Mouse (Mus musculus): ENCODE data around the gene Satb2.

The Satb2 gene

DNA sequence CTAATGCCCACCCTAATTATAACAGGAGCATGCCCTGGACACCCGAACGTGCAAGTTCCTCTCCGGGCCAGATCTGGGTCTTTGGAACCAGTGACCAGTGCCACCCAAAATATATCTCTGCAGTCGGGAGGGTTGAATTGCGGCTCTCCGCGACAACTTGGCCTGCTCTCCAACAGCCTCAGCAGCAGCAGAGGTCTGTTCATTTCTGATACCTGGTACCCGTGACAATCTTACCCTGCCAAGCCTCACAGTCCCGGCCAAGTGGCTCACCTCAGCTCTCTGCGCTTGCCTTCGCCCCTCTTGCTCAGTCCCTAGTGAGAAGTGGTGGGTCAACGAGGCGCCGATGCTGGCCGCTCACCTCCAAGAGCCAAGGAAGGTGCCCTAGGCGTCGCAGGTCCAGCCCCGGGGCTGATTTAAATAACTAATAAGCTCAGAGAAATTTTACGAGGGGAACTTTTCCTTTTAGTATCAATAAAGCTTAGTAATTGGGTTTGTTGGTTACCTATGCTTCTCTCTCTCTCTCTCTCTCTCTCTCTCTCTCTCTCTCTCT lies at the start of gene Satb2:
Gene Satb2, minus strand, starts transcription at position 500 of the 550 bp plus-strand sequence.
- DNase-seq (ENCODE audit: low spot score in 2 of 2): no peak

DNA sequence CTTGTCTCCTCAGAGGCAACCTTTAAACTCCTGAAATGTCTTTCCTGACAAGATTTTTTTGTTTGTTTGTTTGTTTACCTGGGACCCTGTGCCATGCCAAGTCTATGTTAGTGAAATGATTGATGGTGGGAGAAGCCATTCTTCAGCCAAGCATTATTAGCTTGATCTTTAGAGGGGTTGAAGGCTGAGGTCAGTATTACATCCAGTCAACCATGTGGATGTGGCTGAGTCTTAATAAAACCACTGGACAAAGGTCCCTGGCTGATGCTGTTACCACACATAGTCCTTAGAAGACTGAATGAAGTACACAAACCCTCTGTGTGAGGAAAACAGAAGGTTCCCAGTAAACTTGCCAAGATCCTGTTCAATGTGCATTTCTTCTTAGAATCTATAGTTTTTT lies 40.5 kb upstream of the Satb2 start:
- no peak for DNase-seq (ENCODE audit: low spot score in 2 of 2)

DNA sequence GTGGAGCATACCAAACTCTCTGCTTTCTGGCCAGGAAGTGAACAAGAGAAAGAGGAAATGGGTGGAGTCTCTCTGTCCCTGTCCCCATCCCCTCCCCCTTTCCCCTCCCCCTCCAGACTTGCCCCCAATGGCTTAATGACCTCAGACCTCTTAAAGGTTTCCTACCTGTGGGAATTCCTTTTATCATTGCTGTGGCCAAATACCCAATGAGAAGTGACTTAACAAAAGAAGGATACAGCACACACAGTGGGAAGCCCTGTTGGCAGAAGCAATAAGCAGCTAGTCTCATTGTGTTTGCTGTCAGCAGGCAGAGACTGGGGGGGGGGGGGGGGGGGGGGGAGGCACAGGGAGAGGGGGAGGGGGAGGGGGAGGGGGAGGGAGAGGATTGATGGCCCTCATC lies 35.4 kb upstream of the Satb2 start:
- DNase-seq (ENCODE audit: low spot score in 2 of 2): no peak

DNA sequence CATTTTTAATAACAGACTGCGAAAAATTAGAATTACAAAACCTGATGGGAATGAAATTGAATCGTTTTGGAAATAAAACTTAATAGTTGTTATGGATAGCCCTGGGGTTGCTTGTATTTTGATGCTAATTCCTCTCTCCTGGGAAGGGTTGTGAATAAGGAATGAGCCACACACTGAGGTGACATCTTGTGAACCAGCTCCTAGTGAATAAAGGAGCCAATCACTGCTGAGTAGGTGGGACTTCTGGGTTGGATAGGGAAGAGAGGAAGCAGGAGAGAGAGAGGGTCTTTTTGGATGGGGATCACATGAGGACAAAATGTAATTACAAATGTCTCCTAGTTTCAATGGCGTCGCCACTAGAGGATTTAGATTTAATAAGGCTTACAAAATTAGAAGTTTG lies 30.7 kb upstream of the Satb2 start:
- no peak for DNase-seq (ENCODE audit: low spot score in 2 of 2)

DNA sequence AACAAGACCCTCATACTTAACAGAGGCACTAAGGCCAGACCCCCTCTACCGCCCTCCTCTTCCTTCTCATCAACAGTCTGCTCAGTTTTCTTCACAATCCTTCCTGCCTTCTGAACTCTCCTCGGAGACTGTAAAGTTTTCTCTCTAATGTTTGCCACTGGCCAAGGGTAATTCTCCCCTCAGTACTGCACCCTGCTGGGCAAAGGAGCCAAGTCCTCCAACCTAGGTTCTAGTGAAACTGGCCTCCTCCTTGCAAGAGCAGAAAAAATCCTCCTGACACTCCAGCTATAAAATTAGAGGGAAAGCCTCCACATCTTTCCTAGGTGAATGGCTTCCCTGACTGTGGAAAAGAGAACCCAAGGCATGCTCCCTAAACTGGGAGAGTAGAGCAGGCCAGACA lies 16.6 kb upstream of the Satb2 start:
- no peak for DNase-seq (ENCODE audit: low spot score in 2 of 2)

DNA sequence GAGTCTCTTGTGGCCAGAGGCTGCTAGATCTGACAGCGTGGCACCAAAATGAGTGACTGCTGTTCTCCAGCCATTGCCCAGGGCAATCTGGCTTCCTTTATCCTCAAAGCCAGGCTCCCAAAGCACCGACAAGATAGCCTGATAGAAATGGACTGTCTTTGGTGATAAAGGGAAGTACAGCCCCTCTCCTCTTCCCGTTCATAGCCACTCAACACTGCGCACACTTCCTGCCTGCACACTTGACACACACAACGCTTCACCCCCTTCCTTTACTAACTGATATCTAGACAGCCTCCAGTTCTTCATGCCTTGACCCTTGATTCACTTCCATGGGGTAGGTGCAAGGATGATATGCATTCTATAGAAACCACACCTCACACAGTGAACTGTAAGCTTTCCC lies 13.9 kb upstream of the Satb2 start:
- no peak for DNase-seq (ENCODE audit: low spot score in 2 of 2)

DNA sequence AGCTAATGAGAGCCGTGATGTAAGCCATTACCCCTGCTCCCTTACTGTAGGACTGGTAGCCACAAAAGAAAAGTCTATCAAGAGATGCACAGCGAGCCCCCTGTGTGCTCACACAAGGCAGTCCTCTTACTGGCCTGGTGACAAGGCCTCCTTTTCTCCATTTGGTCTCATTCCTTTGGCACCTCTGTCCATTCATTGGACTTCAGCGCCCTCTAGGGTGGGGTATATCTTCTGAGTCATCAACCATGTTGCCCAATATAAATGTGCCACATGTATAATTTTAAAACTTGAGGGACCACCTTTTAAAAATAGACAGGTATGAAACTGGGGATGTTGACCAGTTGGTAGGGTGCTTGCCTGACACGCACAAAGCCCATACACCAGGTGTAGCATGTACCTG lies 13.2 kb upstream of the Satb2 start:
- DNase-seq (ENCODE audit: low spot score in 2 of 2): no peak

DNA sequence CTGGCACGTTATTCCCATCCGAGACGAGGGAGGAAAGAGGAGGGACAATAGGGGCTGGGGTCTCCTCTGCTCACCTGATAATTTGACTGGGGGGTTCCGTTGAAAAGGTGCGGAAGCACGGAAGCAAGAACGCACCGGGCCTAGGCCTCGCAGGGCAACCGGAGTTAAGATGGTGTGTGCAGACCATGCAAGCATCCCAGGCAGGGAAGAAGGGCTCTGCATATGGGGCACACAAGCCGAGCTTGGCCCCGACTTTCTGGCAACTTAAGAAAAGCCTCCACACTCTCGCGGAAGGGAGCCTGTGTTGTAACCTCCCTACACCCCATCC lies 6.0 kb upstream of the Satb2 start:
- no peak for DNase-seq (ENCODE audit: low spot score in 2 of 2)

DNA sequence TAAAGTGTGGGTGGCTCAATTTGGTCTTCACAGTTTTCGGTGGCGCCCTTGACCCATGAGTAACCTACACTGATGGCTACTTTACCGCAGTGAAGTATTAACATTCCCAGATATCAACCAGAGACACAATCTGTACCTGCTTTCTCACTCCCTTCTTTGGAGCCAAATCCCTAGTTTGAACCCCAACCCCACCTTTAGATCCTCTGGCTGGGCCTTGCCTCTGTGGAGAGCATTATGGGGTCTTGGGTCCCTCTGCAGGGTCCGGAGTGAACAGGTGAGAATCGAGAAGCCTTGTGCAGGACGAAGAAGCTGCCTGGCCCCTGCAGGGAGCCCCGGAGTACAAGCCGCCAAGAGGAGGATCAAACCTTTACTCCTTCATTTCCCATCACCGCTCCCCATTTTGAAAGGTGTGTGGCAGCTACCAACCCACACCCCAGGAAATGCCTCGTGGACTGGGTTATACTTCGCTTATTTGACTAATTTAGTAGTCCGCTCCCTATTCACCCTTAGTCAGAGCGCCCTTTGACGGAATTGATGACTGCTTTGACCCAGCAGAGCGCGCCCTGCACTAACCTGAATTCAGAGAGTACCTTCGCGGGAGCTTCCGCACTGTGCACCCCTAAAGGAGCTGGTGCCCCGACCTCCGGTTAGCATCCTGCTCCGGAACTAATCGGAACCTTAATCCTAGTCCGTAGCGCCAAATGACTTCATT lies 5.5 kb upstream of the Satb2 start:
- no peak for DNase-seq (ENCODE audit: low spot score in 2 of 2)

DNA sequence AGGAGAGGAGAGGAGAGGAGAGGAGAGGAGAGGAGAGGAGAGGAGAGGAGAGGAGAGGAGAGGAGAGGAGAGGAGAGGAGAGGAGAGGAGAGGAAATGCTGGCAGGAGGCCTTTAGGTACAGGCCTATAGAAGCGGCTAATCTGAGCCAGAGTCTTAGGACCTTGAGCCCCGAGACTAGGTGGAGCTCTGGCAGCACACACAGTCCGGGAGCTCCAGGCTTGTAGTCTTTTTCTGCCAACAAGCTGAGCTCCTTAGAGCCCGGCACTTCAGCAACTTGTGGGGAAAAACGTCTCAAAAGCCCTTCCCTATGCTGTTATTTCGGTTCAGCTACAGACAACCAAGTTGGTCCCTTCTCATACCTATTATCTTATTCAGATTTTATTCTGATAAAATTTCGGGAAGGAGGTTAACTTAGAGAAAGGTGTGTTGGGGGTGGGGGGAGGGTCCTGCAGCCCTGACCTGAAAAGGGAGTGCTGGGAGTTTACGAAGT lies 4.7 kb upstream of the Satb2 start:
- DNase-seq (ENCODE audit: low spot score in 2 of 2): no peak

DNA sequence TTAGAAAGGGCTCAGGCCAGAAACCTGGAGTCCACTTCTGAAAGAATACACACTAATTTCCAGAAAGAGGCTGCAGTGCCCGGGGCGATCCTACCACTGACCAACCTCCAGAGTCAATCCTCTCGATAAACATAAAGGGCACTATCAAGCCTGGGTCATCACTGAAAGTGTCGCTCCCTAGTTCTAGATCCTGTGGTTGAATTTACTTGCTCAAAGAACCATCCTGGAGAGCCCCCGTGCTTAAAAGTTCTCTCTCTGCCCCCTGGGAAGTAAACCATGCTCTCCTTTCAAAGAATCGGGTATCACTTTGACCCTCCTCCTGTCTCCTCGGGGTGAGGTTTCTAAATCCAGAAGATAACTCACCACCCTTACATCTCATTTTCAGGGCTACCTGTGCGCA lies 4.2 kb upstream of the Satb2 start:
- no peak for DNase-seq (ENCODE audit: low spot score in 2 of 2)

DNA sequence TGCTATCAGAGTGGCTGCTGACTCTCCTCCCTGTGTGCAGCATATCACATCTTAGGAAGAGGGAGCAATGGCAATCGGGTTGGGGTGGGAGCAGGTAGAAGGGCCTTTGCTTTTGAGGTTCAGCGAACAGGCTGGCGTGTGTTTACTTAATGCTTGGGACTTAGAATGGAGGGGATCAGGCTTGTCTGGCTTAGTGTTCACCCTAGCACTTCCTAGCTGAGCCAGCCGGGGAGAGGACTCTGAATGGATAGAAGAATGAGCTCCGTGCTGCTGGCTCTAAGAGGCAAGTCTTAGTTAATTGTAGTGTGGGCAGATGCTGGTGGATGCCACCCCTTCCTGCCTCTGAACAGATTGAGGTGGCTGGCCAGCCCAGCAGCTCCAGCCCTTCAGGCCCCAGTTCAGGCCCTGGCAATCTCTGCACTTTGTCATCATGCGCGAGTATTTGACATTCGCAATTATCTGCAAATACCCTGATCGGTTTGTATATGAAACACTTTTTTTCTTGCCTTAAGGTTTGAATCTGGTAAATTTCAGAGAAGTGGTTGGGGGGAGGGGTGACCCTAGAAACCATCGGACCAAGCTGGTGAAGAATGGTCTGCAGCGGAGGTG lies 3.6 kb upstream of the Satb2 start:
- no peak for DNase-seq (ENCODE audit: low spot score in 2 of 2)

DNA sequence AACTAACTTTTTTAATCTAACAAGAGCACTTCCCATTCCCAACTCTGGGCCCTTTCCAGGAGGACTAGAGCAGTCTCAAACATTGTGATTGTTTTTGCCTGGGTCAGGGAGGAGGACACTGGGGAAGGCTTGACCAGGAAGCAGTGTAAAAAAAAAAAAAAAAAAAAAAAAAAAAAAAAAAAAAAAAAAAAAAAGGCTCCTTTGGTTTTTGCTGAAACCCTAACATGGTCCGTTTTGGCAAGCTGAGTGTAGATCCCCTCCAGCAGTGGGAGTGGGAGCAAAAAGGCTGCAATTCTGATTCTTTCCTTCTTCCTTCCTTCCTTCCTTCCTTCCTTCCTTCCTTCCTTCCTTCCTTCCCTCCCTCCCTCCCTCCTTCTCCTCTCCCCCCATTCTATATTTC lies 3.1 kb upstream of the Satb2 start:
- DNase-seq (ENCODE audit: low spot score in 2 of 2): no peak

DNA sequence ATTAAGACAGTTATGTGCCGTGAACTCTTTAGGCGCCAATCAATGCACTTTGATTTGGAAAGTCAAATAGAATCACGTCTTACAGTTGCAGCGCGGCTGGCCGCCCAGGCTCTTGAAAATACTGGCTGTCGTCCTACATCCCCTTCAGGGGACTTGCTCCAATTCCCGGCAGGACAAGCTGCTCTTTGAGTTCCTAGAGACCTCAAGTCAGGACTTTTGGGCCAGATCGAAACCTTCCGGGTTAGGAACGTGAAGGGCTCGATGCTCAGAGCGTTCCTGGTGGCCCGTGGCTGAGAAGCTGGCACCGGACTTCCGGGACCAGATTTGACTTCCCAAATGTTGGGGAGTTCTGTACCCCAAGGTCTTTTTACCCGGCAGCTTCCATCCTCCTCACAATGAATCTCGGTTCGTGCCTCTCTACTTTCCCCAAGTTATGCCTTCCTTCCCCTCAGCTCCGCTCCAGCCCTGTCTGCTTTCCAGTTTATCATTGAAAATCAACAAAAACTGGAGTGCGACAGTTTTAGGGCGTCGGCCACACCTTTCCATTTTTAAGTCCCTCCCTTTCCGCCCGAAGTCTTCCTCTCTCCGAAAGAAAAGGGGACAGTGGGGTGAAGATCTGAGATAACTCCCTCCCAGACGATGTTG lies 2.3 kb upstream of the Satb2 start:
- DNase-seq (ENCODE audit: low spot score in 2 of 2): no peak

DNA sequence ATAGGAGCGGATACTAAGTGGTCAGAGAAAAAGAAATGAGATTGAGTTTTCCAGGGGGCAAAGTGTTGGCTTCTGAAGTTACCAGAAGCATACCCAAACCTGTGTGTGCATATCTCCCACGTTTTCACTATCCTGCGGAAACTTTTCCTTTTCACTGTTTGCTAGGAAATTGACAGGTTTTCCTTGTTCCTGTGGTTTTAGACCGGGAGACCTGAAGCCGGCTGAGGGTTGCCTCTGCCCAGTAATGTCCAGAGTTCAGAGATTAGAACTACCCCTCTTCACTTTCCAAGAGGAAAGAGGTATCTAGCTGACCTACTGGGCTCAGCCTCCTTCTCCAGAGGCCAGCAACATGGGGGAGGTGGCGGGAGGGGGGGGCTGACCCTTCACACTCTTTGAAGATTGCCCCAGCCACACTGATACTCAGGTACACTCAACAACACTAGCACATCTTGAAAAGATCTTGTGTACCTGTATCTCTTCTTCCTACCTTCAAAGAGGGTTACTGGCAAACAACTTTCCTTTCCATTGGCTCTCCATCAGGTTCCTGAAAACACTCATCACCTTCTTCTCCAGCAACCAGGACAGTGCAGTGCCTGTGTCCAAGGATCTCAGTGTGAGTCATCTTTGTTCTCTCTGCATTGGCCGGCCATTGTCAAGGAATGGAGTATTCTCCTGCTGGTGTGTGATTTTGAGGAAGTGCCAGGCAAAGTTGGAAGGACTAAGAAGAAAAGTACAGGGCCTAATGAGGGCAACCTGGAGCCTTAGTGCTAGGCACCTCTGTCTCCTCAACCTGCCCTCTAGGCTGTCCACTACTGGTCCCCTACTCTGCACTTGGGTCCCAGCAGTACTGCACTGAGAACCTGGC lies 1.3 kb upstream of the Satb2 start:
- no peak for DNase-seq (ENCODE audit: low spot score in 2 of 2)

DNA sequence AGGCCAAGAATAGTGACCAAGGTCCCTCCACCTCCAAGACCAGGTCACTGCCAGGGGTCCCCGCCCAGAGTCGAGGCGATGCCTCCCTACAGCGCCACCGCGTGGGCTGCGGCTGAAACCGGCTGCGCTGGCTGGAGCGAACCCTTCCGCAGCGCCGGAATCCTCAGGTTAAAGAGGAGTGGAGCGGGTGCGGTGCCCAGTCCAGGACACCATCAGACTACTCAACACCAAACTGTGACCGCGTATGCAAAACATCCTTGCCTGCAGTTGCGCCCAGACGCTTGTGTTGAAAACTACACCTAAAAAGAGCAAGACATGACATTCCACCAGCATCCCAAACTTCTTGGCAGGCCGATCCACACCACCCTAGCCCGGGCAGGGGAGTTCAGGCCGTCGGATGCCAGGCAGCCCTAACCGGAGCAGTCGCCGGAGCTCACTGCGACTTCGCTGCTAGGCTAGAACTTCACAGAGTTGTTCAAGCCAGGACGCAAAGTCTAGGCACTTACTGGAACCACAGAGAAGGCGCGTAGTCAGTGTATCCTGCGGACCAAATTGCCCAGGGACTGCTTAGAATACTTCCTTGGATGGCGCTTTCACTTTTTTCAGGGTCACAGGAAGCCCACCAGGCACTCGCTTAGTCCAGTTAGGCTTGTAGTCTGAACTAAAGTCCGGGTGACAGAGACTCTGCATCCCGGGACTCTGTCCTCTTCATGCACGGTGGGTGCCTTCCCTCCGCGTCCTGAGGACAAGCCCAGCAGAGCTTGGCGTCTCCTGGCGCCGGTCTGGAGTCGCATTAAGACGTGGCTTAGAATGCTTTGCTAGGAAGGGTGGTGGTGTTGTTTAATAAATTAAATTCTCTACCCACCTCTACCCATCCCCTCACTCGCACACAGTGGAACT lies 999 bp downstream of the Satb2 start:
- DNase-seq (ENCODE audit: low spot score in 2 of 2): peak in 1 of 2 experiments; percentile 66

DNA sequence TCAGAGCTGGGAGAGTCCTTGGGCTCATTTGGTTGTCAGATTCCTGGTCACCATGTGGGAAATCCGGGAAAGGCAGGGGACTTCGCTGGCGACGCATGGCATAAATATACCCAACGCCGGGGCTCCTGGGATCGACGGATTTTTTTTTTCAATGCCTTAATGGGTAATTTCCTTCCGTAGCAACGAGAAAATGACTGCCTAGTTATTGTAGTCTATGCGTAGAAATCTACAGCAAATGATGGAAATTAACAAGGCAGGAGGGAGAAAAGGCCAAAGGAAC lies 1.7 kb downstream of the Satb2 start:
- DNase-seq (ENCODE audit: low spot score in 2 of 2): no peak

DNA sequence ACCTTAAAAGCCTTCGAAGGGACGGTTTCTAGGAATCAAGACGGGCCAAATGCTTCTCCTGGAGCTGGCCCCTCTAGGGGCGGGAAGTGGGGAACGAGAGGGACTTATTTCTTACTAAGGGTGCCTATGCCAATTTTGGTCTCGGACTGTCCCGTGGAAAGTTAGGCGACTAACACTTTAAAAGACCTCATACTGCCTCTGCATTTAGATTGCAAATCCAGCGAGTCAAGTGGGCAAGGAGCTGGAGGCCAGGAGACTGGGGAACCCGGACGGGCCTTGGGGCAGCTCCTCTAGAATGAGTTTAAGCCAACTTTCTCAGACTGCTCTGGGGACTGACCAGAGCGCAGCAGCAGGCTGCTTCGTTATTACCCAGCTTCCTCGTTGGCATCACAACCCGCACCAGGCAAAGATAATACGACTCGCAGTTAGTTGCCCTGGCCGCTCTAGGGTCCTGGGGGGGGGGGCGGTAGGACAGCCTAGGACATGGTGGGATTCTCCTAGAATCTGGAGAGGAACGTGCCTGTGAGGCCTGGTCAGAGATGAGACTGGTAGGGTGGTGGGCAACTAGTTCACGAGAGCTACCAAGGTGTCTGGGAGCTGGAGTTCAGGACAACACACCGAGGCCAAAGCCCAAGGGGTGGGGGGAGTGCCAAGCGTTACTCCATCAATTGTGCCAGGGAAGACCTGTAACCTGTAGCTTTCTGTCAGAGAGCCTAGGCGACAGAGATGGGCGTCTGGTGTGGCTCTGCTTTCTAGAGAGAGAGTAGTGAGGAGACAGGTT lies 2.2 kb downstream of the Satb2 start:
- DNase-seq (ENCODE audit: low spot score in 2 of 2): no peak

DNA sequence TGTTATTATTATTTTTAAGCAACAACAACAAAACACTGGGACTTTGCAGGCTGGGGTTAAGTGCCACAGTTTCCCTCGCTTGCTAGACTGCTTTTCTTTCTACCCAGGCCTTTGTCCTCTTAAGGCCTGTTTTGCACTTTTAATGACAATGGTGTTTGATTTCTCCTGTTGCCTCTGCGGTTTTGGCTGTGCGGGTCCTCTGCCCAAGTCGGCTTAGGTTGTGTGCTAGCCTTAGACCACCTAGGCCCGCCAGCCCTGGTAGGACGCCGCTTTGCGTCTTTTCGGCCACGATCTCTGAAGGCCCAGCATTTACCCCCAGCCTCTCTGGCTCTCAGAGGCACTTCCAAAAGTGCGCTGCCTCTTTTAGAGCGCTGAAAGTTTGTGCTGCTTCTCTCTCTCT lies 2.9 kb downstream of the Satb2 start:
- no peak for DNase-seq (ENCODE audit: low spot score in 2 of 2)

DNA sequence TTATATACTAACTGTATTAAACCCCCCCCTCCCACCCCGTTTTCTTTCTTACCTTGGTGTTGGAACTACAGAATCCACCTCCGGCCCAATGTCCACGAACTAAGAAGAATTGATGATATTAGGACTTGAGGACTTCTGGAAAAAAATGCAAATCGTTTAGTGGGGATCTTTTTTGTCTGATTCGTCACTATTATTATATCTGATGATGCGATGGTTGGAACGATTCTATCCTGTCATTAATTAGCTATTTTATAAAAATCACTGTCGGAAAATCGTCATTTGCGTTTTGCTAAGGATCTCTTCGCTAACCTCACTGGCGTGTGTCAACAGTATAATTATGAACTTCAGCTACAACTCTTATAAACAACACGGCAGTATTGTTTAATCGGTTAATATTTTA lies 4.3 kb downstream of the Satb2 start:
- DNase-seq (ENCODE audit: low spot score in 2 of 2): no peak

DNA sequence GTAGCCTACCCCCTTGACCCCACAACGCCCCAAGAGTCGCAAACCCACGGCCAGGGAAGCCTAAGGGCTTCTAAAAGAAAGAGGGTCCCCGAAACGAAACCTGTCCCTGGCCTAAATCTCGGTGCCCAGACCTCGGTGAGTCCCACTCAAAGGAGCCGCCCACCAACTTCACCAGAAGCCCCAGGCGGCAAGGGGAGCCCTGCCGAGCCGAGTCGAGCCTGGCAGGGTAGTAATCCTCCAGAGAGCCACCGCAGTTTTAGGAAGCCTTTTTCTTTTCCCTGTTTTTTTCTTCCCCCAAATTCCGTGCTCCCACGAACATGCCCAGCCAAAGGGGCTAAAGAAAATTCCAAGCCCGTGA lies 4.9 kb downstream of the Satb2 start:
- DNase-seq (ENCODE audit: low spot score in 2 of 2): no peak
